ENCODE assay signal across 11 mouse cellular contexts in the genomic region with DNA sequence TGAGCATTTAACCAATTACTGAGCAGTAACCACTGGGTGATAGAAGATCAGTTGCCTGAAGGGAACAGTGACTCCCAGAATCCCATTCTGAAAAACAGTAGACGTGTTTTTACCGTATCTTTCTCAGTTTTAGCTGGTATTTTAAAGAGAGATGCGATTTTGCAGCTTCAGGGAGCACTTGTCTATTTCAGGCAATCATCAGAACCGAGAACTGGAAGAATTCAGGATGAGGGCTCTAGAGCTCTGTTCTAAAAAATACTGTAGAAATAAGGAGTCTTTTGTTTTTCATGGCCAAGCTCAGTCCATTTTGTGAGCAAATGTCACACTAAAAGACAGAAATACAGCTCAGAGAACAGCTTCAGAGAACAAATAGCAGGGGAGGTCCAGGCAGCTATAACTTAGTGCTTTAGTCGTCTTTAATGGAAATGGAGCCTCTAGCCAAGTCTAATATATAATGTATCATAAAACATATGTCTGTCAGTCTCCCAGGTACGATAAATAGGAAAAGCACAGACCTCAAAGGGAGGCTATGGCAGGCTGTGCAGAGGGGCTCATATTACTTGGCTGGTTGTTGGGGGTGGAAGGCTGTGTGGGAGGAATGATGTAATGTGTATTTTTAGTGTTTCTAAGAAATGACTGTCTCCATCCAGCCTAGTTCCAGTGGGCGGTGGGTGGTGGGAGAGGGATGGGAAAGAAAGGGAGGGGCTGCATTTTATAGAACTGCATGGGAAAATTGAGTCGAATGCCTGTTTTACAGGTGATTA. TPM values are rescaled to one million over a fixed set of nuclear protein-coding genes. Genes with fewer than 3 reads are reported as not detected.
A peak's percentile ranks its signal among the peaks of the same experiment; 100 is the strongest.
DNase-seq lines count a peak whose midpoint lies in the region; ATAC-seq and TF ChIP-seq lines count a peak whose summit lies in the region.
"Had no signal": no experiment of that assay in that cellular context is flagged by ENCODE, and none has a peak within 500 bp of the region (broad histone marks: within the 10 kb centered on the region; RNA-seq: fewer than 3 reads in every experiment).

No protein-coding gene starts in this region.

- TF ChIP-seq CTCF in left cerebral cortex, adult 2 months (IDR thresholded peaks at IDR 0.05), result no peak
- TF ChIP-seq CTCF in midbrain, postnatal 0 days (IDR thresholded peaks at IDR 0.05), result no peak

- H3K9ac ChIP-seq in neural tube, embryonic 14.5 days (replicated peaks; ENCODE audit: low read depth, low read length), result no peak overlapping the region
- H3K9ac ChIP-seq in midbrain, postnatal 0 days (replicated peaks; ENCODE audit: low read length, poor library complexity, severe bottlenecking), result no peak overlapping the region
- no peak overlapping the region for H3K9ac ChIP-seq in hindbrain, embryonic 13.5 days

- intact Hi-C loops in left cerebral cortex, adult 2 months (cut with DNase I), result no loop called here

- no peaks in the 10 kb centered on the region for H3K9me3 ChIP-seq in embryonic facial prominence, embryonic 10.5 days
- H3K9me3 ChIP-seq in neural tube, embryonic 14.5 days (ENCODE audit: control insufficient read depth, low read length), result no peaks in the 10 kb centered on the region
- H3K9me3 ChIP-seq in midbrain, postnatal 0 days (ENCODE audit: low read length), result no peaks in the 10 kb centered on the region
- no peaks in the 10 kb centered on the region for H3K9me3 ChIP-seq in hindbrain, embryonic 13.5 days

- H3K27ac ChIP-seq in left cerebral cortex, adult 2 months, result peak overlapping the region; percentile 58
- no peak overlapping the region for H3K27ac ChIP-seq in embryonic facial prominence, embryonic 10.5 days (replicated peaks)
- H3K27ac ChIP-seq in neural tube, embryonic 14.5 days (ENCODE audit: low read depth, low read length), result no peak overlapping the region
- no peak overlapping the region for H3K27ac ChIP-seq in midbrain, postnatal 0 days (ENCODE audit: low read depth, low read length)
- no peak overlapping the region for H3K27ac ChIP-seq in hindbrain, embryonic 13.5 days

- peak; percentile 92 for ATAC-seq in neural tube, embryonic 14.5 days (ENCODE audit: low read depth)
- ATAC-seq in midbrain, postnatal 0 days (ENCODE audit: low FRiP score), result no peak
- no peak for ATAC-seq in hindbrain, embryonic 13.5 days (ENCODE audit: low FRiP score)
- ATAC-seq: intestine, embryonic 16.5 days had no signal

- peak in 1 of 2 experiments; percentile 10 for DNase-seq in left cerebral cortex, adult 2 months (ENCODE audit: extremely low spot score in 1 of 2, low spot score in 2 of 2)
- DNase-seq in left cerebral cortex, adult 11 months (ENCODE audit: low spot score), result no peak
- peak; percentile 10 for DNase-seq in embryonic facial prominence, embryonic 10.5 days (ENCODE audit: low spot score)
- DNase-seq in gastrocnemius, adult 8-10 months (ENCODE audit: low spot score in 2 of 2), result peak; percentile 3 to 5
- DNase-seq in midbrain, postnatal 0 days (ENCODE audit: low spot score), result no peak

- H3K36me3 ChIP-seq in embryonic facial prominence, embryonic 10.5 days (replicated peaks), result no peaks in the 10 kb centered on the region
- no peaks in the 10 kb centered on the region for H3K36me3 ChIP-seq in neural tube, embryonic 14.5 days (ENCODE audit: control insufficient read depth, insufficient read depth, low read length)
- H3K36me3 ChIP-seq in midbrain, postnatal 0 days (ENCODE audit: insufficient read depth, low read length), result no peaks in the 10 kb centered on the region
- H3K36me3 ChIP-seq in hindbrain, embryonic 13.5 days, result no peaks in the 10 kb centered on the region

- H3K4me1 ChIP-seq in embryonic facial prominence, embryonic 10.5 days, result no peaks in the 10 kb centered on the region
- H3K4me1 ChIP-seq in neural tube, embryonic 14.5 days (ENCODE audit: control insufficient read depth, insufficient read depth, low read length), result no peaks in the 10 kb centered on the region
- H3K4me1 ChIP-seq in midbrain, postnatal 0 days (ENCODE audit: insufficient read depth, low read length), result no peaks in the 10 kb centered on the region
- H3K4me1 ChIP-seq in hindbrain, embryonic 13.5 days (replicated peaks), result no peaks in the 10 kb centered on the region

- H3K27me3 ChIP-seq in embryonic facial prominence, embryonic 10.5 days (replicated peaks; ENCODE audit: low read depth, poor library complexity, severe bottlenecking), result no peaks in the 10 kb centered on the region
- H3K27me3 ChIP-seq in neural tube, embryonic 14.5 days (ENCODE audit: control insufficient read depth, insufficient read depth, low read length), result no peaks in the 10 kb centered on the region
- no peaks in the 10 kb centered on the region for H3K27me3 ChIP-seq in midbrain, postnatal 0 days (ENCODE audit: insufficient read depth, low read length)
- H3K27me3 ChIP-seq in hindbrain, embryonic 13.5 days, result no peaks in the 10 kb centered on the region

- H3K4me2 ChIP-seq in neural tube, embryonic 14.5 days (ENCODE audit: low read depth, low read length), result no peak overlapping the region
- H3K4me2 ChIP-seq in midbrain, postnatal 0 days (ENCODE audit: low read depth, low read length, poor library complexity, severe bottlenecking), result no peak overlapping the region
- H3K4me2 ChIP-seq in hindbrain, embryonic 13.5 days, result no peak overlapping the region

- no peak overlapping the region for H3K4me3 ChIP-seq in left cerebral cortex, adult 2 months
- no peak overlapping the region for H3K4me3 ChIP-seq in embryonic facial prominence, embryonic 10.5 days
- H3K4me3 ChIP-seq in neural tube, embryonic 14.5 days (ENCODE audit: low read depth, low read length), result no peak overlapping the region
- H3K4me3 ChIP-seq in midbrain, postnatal 0 days (ENCODE audit: low read depth, low read length), result no peak overlapping the region
- H3K4me3 ChIP-seq in hindbrain, embryonic 13.5 days, result no peak overlapping the region

- WGBS in embryonic facial prominence, embryonic 10.5 days, result 70% methylated on average over 8 of the region's 8 CpGs
- 54% methylated on average over 8 of the region's 8 CpGs for WGBS in neural tube, embryonic 14.5 days
- WGBS in midbrain, postnatal 0 days, result 55% methylated on average over 8 of the region's 8 CpGs
- WGBS in hindbrain, embryonic 13.5 days, result 66% methylated on average over 8 of the region's 8 CpGs

RNA-seq across cellular contexts. Expression of gene H2al1n, which starts 4.7 kb away (rescaled TPM):
- not detected for total RNA-seq in left cerebral cortex, adult 2 months (2021)
- polyA plus RNA-seq in embryonic facial prominence, embryonic 10.5 days (2016; fragmentation: Nextera tagmentation; extraction: Ambion mirVana), result not detected in 2 replicates
- total RNA-seq in gastrocnemius, adult 8-10 months (2022), result not detected
- polyA plus RNA-seq in neural tube, embryonic 14.5 days (2014; fragmentation: Nextera tagmentation; extraction: Ambion mirVana), result not detected in 2 replicates
- total RNA-seq in midbrain, postnatal 0 days (2014; rRNA removed), result not detected in 2 replicates
- not detected in 2 replicates for polyA plus RNA-seq in midbrain, postnatal 0 days (2015; fragmentation: Nextera tagmentation; extraction: Ambion mirVana)
- not detected in 2 replicates for polyA plus RNA-seq in hindbrain, embryonic 13.5 days (2015; fragmentation: Nextera tagmentation; extraction: Ambion mirVana)
- total RNA-seq: neutrophil, adult 5-6 weeks had no signal
- polyA plus RNA-seq: intestine, embryonic 16.5 days; liver, embryonic 16.5 days; thymus, postnatal 0 days had no signal

Comparison
In these comparisons a context has a peak if more than half of its experiments do, and no peak if none do; other contexts are left out.
1. DNase-seq: peak in embryonic facial prominence, embryonic 10.5 days (single experiment) and gastrocnemius, adult 8-10 months (2 of 2); none in left cerebral cortex, adult 11 months (single experiment) and midbrain, postnatal 0 days (single experiment).